Mouse (Mus musculus): ENCODE data around the gene Sem1. TPM values are rescaled to one million over a fixed set of nuclear protein-coding genes. Genes with fewer than 3 reads are reported as not detected.

Sem1 gene
- total and polyA plus RNA-seq, 3 experiments = 126 to 176 TPM; not detected in 1

DNA sequence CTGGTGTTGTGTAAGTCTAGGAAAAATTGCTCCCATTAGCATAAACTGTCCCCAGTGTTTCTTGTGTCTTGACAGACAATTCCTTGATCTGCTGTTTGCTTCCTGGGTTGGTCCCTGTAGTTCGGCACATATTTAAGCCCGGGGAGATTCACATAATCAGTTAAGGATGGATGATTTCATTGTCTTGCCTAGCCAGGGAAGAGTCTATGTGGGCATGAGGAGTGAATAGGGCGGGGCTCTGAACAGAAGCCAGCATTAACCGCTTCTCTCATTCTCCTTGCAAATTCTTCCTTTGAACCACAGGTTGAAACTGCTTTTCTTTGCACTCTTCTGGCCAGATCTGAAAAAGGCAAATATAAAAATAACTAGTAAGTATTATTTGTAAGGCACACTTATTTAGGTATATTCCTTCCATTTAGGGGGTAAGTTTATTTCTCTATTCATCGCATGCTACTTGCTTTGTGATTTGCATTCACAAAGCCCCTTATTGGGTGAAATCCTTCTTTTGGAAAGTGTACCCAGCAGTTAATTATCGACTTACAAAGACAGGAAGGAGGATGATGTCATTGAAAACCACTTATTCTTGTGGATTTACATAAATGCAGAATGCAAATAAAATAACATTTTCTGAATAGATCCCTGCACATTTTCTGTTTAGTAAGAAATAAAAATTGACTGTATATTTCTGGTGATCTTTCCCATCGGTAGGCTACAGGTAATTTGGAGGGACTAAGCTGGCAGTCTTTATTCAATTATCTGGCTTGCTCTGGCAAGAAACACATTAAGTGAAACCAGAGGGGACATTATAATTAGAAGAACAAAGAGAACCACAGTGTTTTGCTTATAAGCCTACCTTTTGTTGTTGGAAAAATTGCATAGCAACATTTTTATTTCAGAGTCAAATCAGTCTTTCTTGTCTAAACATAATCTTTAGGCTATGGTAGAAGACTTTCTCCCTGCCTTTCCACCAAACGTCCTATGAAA, 25.4 kb upstream of the Sem1 start:
- Histone ChIP-seq H3K27me3 (ENCODE audit: control insufficient read depth in 1 of 2, insufficient read depth in 2 of 2, low read length in 2 of 2) (no peaks in the 10 kb centered on the region; a peak in 1 of 4 replicates), H3K79me2 (ENCODE audit: control insufficient read depth, insufficient read depth, low read length, poor library complexity) (no peaks in the 10 kb centered on the region), H3K9me3 (replicated peaks; ENCODE audit: insufficient read depth, low read length) (no peaks in the 10 kb centered on the region), H3K4me1 (ENCODE audit: control insufficient read depth in 1 of 2, insufficient read depth in 2 of 2, low read length in 2 of 2) (no peaks in the 10 kb centered on the region), H3K9ac (ENCODE audit: control insufficient read depth, low read depth, low read length, poor library complexity, severe bottlenecking) (no peak overlapping the region), H3K27ac (ENCODE audit: control insufficient read depth, low read depth, low read length) (no peak overlapping the region), H3K4me3 (ENCODE audit: control insufficient read depth in 1 of 2, insufficient read depth in 1 of 2, low read depth in 2 of 2, low read length in 2 of 2) (no peak overlapping the region), H3K36me3 (ENCODE audit: control insufficient read depth in 1 of 2, insufficient read depth in 2 of 2, low read length in 2 of 2) (no peaks in the 10 kb centered on the region)
- no peak for TF ChIP-seq SMC3 (IDR thresholded peaks at IDR 0.05; ENCODE audit: low read depth, low read length)
- TF ChIP-seq MAZ (IDR thresholded peaks at IDR 0.05; ENCODE audit: low read depth, low read length) = no peak
- TF ChIP-seq MEF2A (IDR thresholded peaks at IDR 0.05; ENCODE audit: extremely low read depth, insufficient replicate concordance, low read depth, low read length, poor library complexity, severe bottlenecking) = no peak
- DNase-seq (ENCODE audit: low read depth, low spot score) = no peak

DNA sequence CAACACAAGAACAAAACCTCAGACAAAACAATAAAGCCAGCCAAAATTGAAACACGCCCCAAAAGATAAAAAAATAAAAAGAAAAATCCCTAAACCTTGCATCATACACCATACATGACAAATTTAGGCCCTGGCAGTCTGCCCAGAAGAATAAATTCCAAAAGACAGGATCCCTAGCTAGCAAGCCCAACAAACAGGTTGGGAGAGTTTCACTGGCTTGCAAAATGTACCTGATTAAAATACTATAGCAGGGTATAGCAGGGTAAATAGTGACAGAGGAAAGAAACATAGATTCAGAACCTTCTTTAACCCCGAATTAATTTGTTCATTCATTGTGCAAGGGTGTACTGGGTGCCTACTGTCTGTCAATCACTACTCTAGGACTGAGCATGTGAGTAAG, 7.8 kb upstream of the Sem1 start:
- H3K36me3 ChIP-seq (ENCODE audit: control insufficient read depth in 1 of 2, insufficient read depth in 2 of 2, low read length in 2 of 2) = peaks cover 0 to 2% of the 10 kb centered on the region in 2 experiments; a peak in 1 of 4 replicates

DNA sequence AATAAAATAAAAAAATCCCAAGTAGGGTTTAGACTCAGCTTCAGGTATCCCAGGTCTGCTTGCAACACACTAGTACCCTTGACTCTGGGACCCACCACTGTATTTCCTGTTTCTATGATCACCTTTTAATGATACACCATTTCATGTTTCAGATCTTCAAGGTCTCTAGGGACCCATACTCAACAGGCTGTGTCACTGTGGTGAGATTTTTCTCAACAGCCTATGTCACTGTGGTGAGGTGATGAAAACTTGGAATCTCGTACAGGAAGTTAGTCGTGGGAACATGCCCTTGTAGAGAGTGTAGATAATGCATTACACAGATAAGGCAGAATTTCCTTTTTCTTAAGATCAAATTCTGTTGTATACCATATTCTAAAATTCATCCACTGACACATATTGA, 3.4 kb upstream of the Sem1 start:
- H3K9ac ChIP-seq (ENCODE audit: control insufficient read depth, low read depth, low read length, poor library complexity, severe bottlenecking) = no peak overlapping the region
- peaks cover 1 to 2% of the 10 kb centered on the region in 2 experiments; a peak in 1 of 4 replicates for H3K27me3 ChIP-seq (ENCODE audit: control insufficient read depth in 1 of 2, insufficient read depth in 2 of 2, low read length in 2 of 2)
- no peak for TF ChIP-seq MAZ (IDR thresholded peaks at IDR 0.05; ENCODE audit: low read depth, low read length)
- no peak for TF ChIP-seq POLR2AphosphoS2 (IDR thresholded peaks at IDR 0.05; ENCODE audit: low read length)
- no peak for TF ChIP-seq USF2 (IDR thresholded peaks at IDR 0.05; ENCODE audit: borderline replicate concordance in 1 of 2, insufficient read depth in 1 of 2, low read depth in 1 of 2, low read length in 2 of 2)
- TF ChIP-seq TCF12 (IDR thresholded peaks at IDR 0.05; ENCODE audit: low read depth, low read length) = no peak
- peak; percentile 55 for TF ChIP-seq ETS1 (IDR thresholded peaks at IDR 0.05; ENCODE audit: low read depth, low read length)
- TF ChIP-seq POLR2AphosphoS5 (IDR thresholded peaks at IDR 0.05; ENCODE audit: borderline replicate concordance, low read depth, low read length) = no peak
- 0 out of 2 replicates have a peak, but pooled peaks have one; percentile 53 for TF ChIP-seq GATA1 (IDR thresholded peaks at IDR 0.05; ENCODE audit: low read depth, low read length)
- no peak overlapping the region for H3K4me3 ChIP-seq (ENCODE audit: control insufficient read depth in 1 of 2, insufficient read depth in 1 of 2, low read depth in 2 of 2, low read length in 2 of 2)
- H3K27ac ChIP-seq (ENCODE audit: control insufficient read depth, low read depth, low read length) = no peak overlapping the region
- peaks cover 13% of the 10 kb centered on the region for H3K79me2 ChIP-seq (ENCODE audit: control insufficient read depth, insufficient read depth, low read length, poor library complexity)
- peaks cover 0 to 2% of the 10 kb centered on the region in 2 experiments; a peak in 3 of 4 replicates for H3K4me1 ChIP-seq (ENCODE audit: control insufficient read depth in 1 of 2, insufficient read depth in 2 of 2, low read length in 2 of 2)
- peaks cover 0 to 6% of the 10 kb centered on the region in 2 experiments; a peak in 2 of 4 replicates for H3K36me3 ChIP-seq (ENCODE audit: control insufficient read depth in 1 of 2, insufficient read depth in 2 of 2, low read length in 2 of 2)
- no peak for DNase-seq (ENCODE audit: low read depth, low spot score)
- no peaks in the 10 kb centered on the region for H3K9me3 ChIP-seq (replicated peaks; ENCODE audit: insufficient read depth, low read length)

More for the DNA sequence above, 7.8 kb upstream of the Sem1 start:
- no peak for DNase-seq (ENCODE audit: low read depth, low spot score)
- H3K27ac ChIP-seq (ENCODE audit: control insufficient read depth, low read depth, low read length) = no peak overlapping the region
- H3K27me3 ChIP-seq (ENCODE audit: control insufficient read depth in 1 of 2, insufficient read depth in 2 of 2, low read length in 2 of 2) = peaks cover 1 to 2% of the 10 kb centered on the region in 2 experiments; a peak in 1 of 4 replicates
- H3K4me1 ChIP-seq (ENCODE audit: control insufficient read depth in 1 of 2, insufficient read depth in 2 of 2, low read length in 2 of 2) = no peaks in the 10 kb centered on the region; a peak in 1 of 4 replicates
- no peak overlapping the region for H3K9ac ChIP-seq (ENCODE audit: control insufficient read depth, low read depth, low read length, poor library complexity, severe bottlenecking)
- no peak for TF ChIP-seq TBP (IDR thresholded peaks at IDR 0.05; ENCODE audit: low read depth, low read length)
- TF ChIP-seq RAD21 (IDR thresholded peaks at IDR 0.05; ENCODE audit: low read depth, low read length) = no peak
- no peak for TF ChIP-seq BHLHE40 (IDR thresholded peaks at IDR 0.05; ENCODE audit: borderline replicate concordance, low read depth, low read length)
- H3K79me2 ChIP-seq (ENCODE audit: control insufficient read depth, insufficient read depth, low read length, poor library complexity) = no peaks in the 10 kb centered on the region
- no peaks in the 10 kb centered on the region for H3K9me3 ChIP-seq (replicated peaks; ENCODE audit: insufficient read depth, low read length)
- no peak overlapping the region for H3K4me3 ChIP-seq (ENCODE audit: control insufficient read depth in 1 of 2, insufficient read depth in 1 of 2, low read depth in 2 of 2, low read length in 2 of 2)

Data from MEL (cell line).